Mouse (Mus musculus) G1E (cell line): ENCODE results near the gene Gm6993. TPM values are rescaled to one million over a fixed set of nuclear protein-coding genes. Genes with fewer than 3 reads are reported as not detected.

Source experiments
- ATAC-seq: 2 replicates; pipeline ENCODE4 v1.8.0; 2016; ENCODE audit warnings: mild to moderate bottlenecking; ENCODE audit not compliant: insufficient number of reproducible peaks, poor library complexity, low FRiP score, severe bottlenecking; ENCODE audit errors: extremely low read depth
- DNase-seq: peaks from one replicate; pipeline ENCODE4 v3.0.0; 2012; ENCODE audit warnings: low spot score
- H3K27me3 ChIP-seq: 2 replicates; pipeline ENCODE4 v1.6.1; 2012; ENCODE audit warnings: mild to moderate bottlenecking, low read length, inconsistent platforms; ENCODE audit not compliant: insufficient read depth
- H3K36me3 ChIP-seq: replicated peaks from 2 replicates; pipeline ENCODE3; 2012; ENCODE audit warnings: mild to moderate bottlenecking, inconsistent platforms
- H3K4me1 ChIP-seq: 2 replicates; pipeline ENCODE4 v1.6.1; 2012; ENCODE audit warnings: low read depth, low read length, inconsistent platforms, mixed read lengths; ENCODE audit not compliant: insufficient read depth
- H3K4me3 ChIP-seq: 2 replicates; pipeline ENCODE4 v1.5.1; 2012; ENCODE audit warnings: low read depth, mild to moderate bottlenecking, inconsistent platforms, low read length, moderate library complexity, mixed read lengths
- H3K9me3 ChIP-seq: replicated peaks from 2 replicates; pipeline ENCODE4 v1.6.1; 2012; ENCODE audit warnings: inconsistent platforms
- CTCF ChIP-seq: IDR thresholded peaks from 2 replicates; pipeline ENCODE4 v1.5.1; 2012; ENCODE audit warnings: low read depth, low read length, inconsistent platforms, mixed read lengths
- GATA1 ChIP-seq: IDR thresholded peaks from 2 replicates; pipeline ENCODE4 v1.6.1; 2012; ENCODE audit warnings: borderline replicate concordance, low read length, inconsistent platforms, mixed read lengths
- GATA2 ChIP-seq: IDR thresholded peaks from 2 replicates; pipeline ENCODE4 v1.6.1; 2012; ENCODE audit warnings: low read depth, low read length, inconsistent platforms, borderline replicate concordance
- POLR2AphosphoS5 ChIP-seq: IDR thresholded peaks from 2 replicates; pipeline ENCODE4 v1.6.1; 2012; ENCODE audit warnings: low read depth, low read length, inconsistent platforms; ENCODE audit not compliant: insufficient replicate concordance
- TAL1 ChIP-seq: conservative IDR thresholded peaks from 2 replicates; pipeline ENCODE4 v1.6.1; 2012; ENCODE audit warnings: low read depth, low read length, inconsistent platforms, mixed read lengths
- polyA plus RNA-seq: library from polyadenylated mRNA; stranded (reverse); fragments of >175 nt; gene quantifications from 2 replicates; pipeline ENCODE4 v1.2.3, GENCODE M21; 2012
- total RNA-seq, 2 experiments: library from RNA; stranded (forward) in 1 of 2; stranded (reverse) in 1 of 2; fragments of 200-1000 nt in 1 of 2; fragments of >200 nt in 1 of 2; fragmentation: Nextera tagmentation in 1 of 2; gene quantifications; 2 replicates each; pipeline ENCODE4 v1.2.3; 2014 to 2017

Gm6993 gene
- total and polyA plus RNA-seq, 3 experiments: not detected

- Histone ChIP-seq H3K36me3 (no peaks in the 10 kb centered on the region), H3K27me3 (0 out of 2 replicates have a peak, but pooled peaks cover 4% of the 10 kb centered on the region), H3K4me3 (no peak overlapping the region), H3K4me1 (no peaks in the 10 kb centered on the region), H3K9me3 (no peaks in the 10 kb centered on the region)
- TF ChIP-seq TAL1 (no peak), CTCF (no peak), GATA2 (no peak), GATA1 (no peak), POLR2AphosphoS5 (no peak)
- no peak for ATAC-seq
- DNase-seq: no peak
Observed at GRCm38 (mm10) chr12:31256121-31256903, 15.7 kb downstream of the Gm6993 start.

- Histone ChIP-seq H3K4me1 (no peaks in the 10 kb centered on the region), H3K36me3 (no peaks in the 10 kb centered on the region), H3K27me3 (peaks cover 20% of the 10 kb centered on the region; the same call in 1 of the 2 replicates), H3K9me3 (no peaks in the 10 kb centered on the region), H3K4me3 (no peak overlapping the region)
- TF ChIP-seq TAL1 (no peak), POLR2AphosphoS5 (no peak), GATA2 (no peak), CTCF (no peak), GATA1 (no peak)
- no peak for DNase-seq
- ATAC-seq: no peak
Observed at GRCm38 (mm10) chr12:31261882-31262281, 21.3 kb downstream of the Gm6993 start.

- TF ChIP-seq GATA1 (no peak), CTCF (no peak), GATA2 (no peak), TAL1 (no peak), POLR2AphosphoS5 (no peak)
- ATAC-seq (no peak), DNase-seq (no peak)
- no peaks in the 10 kb centered on the region for H3K36me3 ChIP-seq
- no peaks in the 10 kb centered on the region for H3K4me1 ChIP-seq
- H3K4me3 ChIP-seq: no peak overlapping the region
- peaks cover 20% of the 10 kb centered on the region; the same call in 1 of the 2 replicates for H3K27me3 ChIP-seq
- H3K9me3 ChIP-seq: no peaks in the 10 kb centered on the region
Observed at GRCm38 (mm10) chr12:31263921-31264320, 23.4 kb downstream of the Gm6993 start.

GRCm38 (mm10) chr12:31265005-31265721 lies 24.6 kb downstream of the Gm6993 start, which contains the start of gene Lamb1:
Gene Lamb1 (plus strand): TSS chr12:31265234.
- H3K4me1 ChIP-seq: no peaks in the 10 kb centered on the region
- H3K27me3 ChIP-seq: peaks cover 20% of the 10 kb centered on the region; the same call in 1 of the 2 replicates
- H3K36me3 ChIP-seq: no peaks in the 10 kb centered on the region
- no peaks in the 10 kb centered on the region for H3K9me3 ChIP-seq
- no peak for ATAC-seq
- no peak for TF ChIP-seq GATA1
- TF ChIP-seq CTCF: no peak
- TF ChIP-seq GATA2: no peak
- TF ChIP-seq TAL1: no peak
- TF ChIP-seq POLR2AphosphoS5: no peak
- no peak within 1 kb of the TSS for H3K4me3 ChIP-seq
- DNase-seq: no peak

- no peaks in the 10 kb centered on the region for H3K36me3 ChIP-seq
- no peaks in the 10 kb centered on the region for H3K4me1 ChIP-seq
- no peaks in the 10 kb centered on the region for H3K9me3 ChIP-seq
- ATAC-seq (no peak), DNase-seq (no peak)
- peaks cover 20% of the 10 kb centered on the region; the same call in 1 of the 2 replicates for H3K27me3 ChIP-seq
- no peak for TF ChIP-seq GATA2
- no peak for TF ChIP-seq CTCF
- no peak for TF ChIP-seq TAL1
- no peak for TF ChIP-seq GATA1
- no peak for TF ChIP-seq POLR2AphosphoS5
- H3K4me3 ChIP-seq: no peak overlapping the region
Observed at GRCm38 (mm10) chr12:31265722-31266431, 25.3 kb downstream of the Gm6993 start.
